Mouse (Mus musculus) CH12.LX (cell line): Measurements from ENCODE around the gene Sh3d21. TPM values are rescaled to one million over a fixed set of nuclear protein-coding genes. Genes with fewer than 3 reads are reported as not detected.

ENCODE experiments used
- DNase-seq: peaks from one replicate; pipeline ENCODE4 v3.0.0-alpha.2; 2013; ENCODE audit errors: extremely low read depth
- H3K27ac ChIP-seq: 2 replicates; pipeline ENCODE4 v1.5.1; 2012; ENCODE audit warnings: low read depth, mild to moderate bottlenecking, control low read depth, moderate library complexity; ENCODE audit not compliant: insufficient read depth
- H3K27me3 ChIP-seq: replicated peaks from 2 replicates; pipeline ENCODE3; 2012; ENCODE audit warnings: inconsistent platforms
- H3K36me3 ChIP-seq, 2 experiments: replicated peaks in 1 of 2; 2 replicates each; pipeline versions ENCODE3 to v1.6.1; 2012; ENCODE audit warnings: inconsistent platforms in 1 of 2, low read length in 1 of 2, mild to moderate bottlenecking in 1 of 2, mixed read lengths in 1 of 2, moderate library complexity in 1 of 2; ENCODE audit not compliant: control insufficient read depth in 1 of 2, insufficient read depth in 1 of 2
- H3K4me1 ChIP-seq, 2 experiments: 2 replicates each; pipeline ENCODE4 v1.6.1; 2012; ENCODE audit warnings: inconsistent platforms in 1 of 2, moderate library complexity in 1 of 2; ENCODE audit not compliant: insufficient read depth in 2 of 2, control insufficient read depth in 1 of 2
- H3K4me2 ChIP-seq: 2 replicates; pipeline ENCODE4 v1.6.1; 2012; ENCODE audit warnings: low read depth, mild to moderate bottlenecking, control low read depth; ENCODE audit not compliant: poor library complexity, insufficient read depth, severe bottlenecking
- H3K4me3 ChIP-seq, 3 experiments: fragments of 150-350 bp in 1 of 3; sonication (generic) in 1 of 3; replicated peaks in 1 of 3; 2 replicates each; pipeline versions ENCODE3 to v1.5.1; 2011 to 2012; ENCODE audit warnings: low read depth in 2 of 3, low read length in 2 of 3, mild to moderate bottlenecking in 2 of 3, moderate library complexity in 2 of 3, control low read depth in 1 of 3, improper control_type of control experiment in 1 of 3, inconsistent platforms in 1 of 3, mixed read lengths in 1 of 3; ENCODE audit not compliant: poor library complexity in 1 of 3
- H3K79me2 ChIP-seq: replicated peaks from 2 replicates; pipeline ENCODE4 v1.6.1; 2012; ENCODE audit warnings: mild to moderate bottlenecking, moderate library complexity; ENCODE audit not compliant: control insufficient read depth, poor library complexity, insufficient read depth, severe bottlenecking; ENCODE audit errors: extremely low read depth
- H3K9ac ChIP-seq: 2 replicates; pipeline ENCODE4 v1.6.1; 2012; ENCODE audit warnings: low read depth, mild to moderate bottlenecking, control low read depth, moderate library complexity; ENCODE audit not compliant: insufficient read depth
- H3K9me3 ChIP-seq: replicated peaks from 2 replicates; pipeline ENCODE3; 2012; ENCODE audit warnings: low read length, inconsistent platforms, mixed read lengths
- BHLHE40 ChIP-seq: IDR thresholded peaks from 2 replicates; pipeline ENCODE4 v1.6.1; 2011; ENCODE audit warnings: mild to moderate bottlenecking, low read depth, low read length, improper control_type of control experiment
- CHD2 ChIP-seq: IDR thresholded peaks from 2 replicates; pipeline ENCODE4 v1.6.1; 2011; ENCODE audit warnings: low read length, improper control_type of control experiment
- CTCF ChIP-seq, 2 experiments: IDR thresholded peaks in 1 of 2; conservative IDR thresholded peaks in 1 of 2; 2 replicates each; pipeline ENCODE4 v1.5.1; 2011 to 2012; ENCODE audit warnings: low read depth in 2 of 2, low read length in 2 of 2, improper control_type of control experiment in 1 of 2, inconsistent platforms in 1 of 2, mild to moderate bottlenecking in 1 of 2, moderate library complexity in 1 of 2
- E2F4 ChIP-seq: IDR thresholded peaks from 2 replicates; pipeline ENCODE4 v1.6.1; 2011; ENCODE audit warnings: low read depth, low read length, improper control_type of control experiment; ENCODE audit not compliant: insufficient replicate concordance
- ELF1 ChIP-seq: IDR thresholded peaks from 2 replicates; pipeline ENCODE4 v1.6.1; 2014; ENCODE audit warnings: low read depth, mild to moderate bottlenecking, inconsistent platforms, low read length, improper control_type of control experiment
- GABPA ChIP-seq: IDR thresholded peaks from 2 replicates; pipeline ENCODE4 v1.6.1; 2012; ENCODE audit warnings: low read depth, low read length, improper control_type of control experiment, inconsistent platforms; ENCODE audit not compliant: insufficient replicate concordance
- HCFC1 ChIP-seq: IDR thresholded peaks from 2 replicates; pipeline ENCODE4 v1.6.1; 2012; ENCODE audit warnings: low read depth, mild to moderate bottlenecking, inconsistent platforms, low read length, improper control_type of control experiment
- IRF4 ChIP-seq: IDR thresholded peaks from 2 replicates; pipeline ENCODE4 v1.6.1; 2014; ENCODE audit warnings: low read depth, mild to moderate bottlenecking, inconsistent platforms, low read length, improper control_type of control experiment
- JUND ChIP-seq: conservative IDR thresholded peaks from 2 replicates; pipeline ENCODE4 v1.6.1; 2011; ENCODE audit warnings: low read depth, low read length, improper control_type of control experiment
- KAT2A ChIP-seq: IDR thresholded peaks from 2 replicates; pipeline ENCODE4 v1.6.1; 2012; ENCODE audit warnings: low read length, improper control_type of control experiment, inconsistent platforms; ENCODE audit not compliant: insufficient replicate concordance
- MAZ ChIP-seq: IDR thresholded peaks from 2 replicates; pipeline ENCODE4 v1.6.1; 2012; ENCODE audit warnings: low read depth, mild to moderate bottlenecking, inconsistent platforms, low read length, improper control_type of control experiment, moderate library complexity
- MEF2A ChIP-seq: IDR thresholded peaks from 2 replicates; pipeline ENCODE4 v1.6.1; 2014; ENCODE audit warnings: low read depth, mild to moderate bottlenecking, inconsistent platforms, low read length, improper control_type of control experiment, borderline replicate concordance
- MXI1 ChIP-seq: IDR thresholded peaks from 2 replicates; pipeline ENCODE4 v1.6.1; 2011; ENCODE audit warnings: mild to moderate bottlenecking, low read depth, low read length, improper control_type of control experiment
- MYC ChIP-seq: IDR thresholded peaks from 2 replicates; pipeline ENCODE4 v1.6.1; 2011; ENCODE audit warnings: low read depth, mild to moderate bottlenecking, improper control_type of control experiment, low read length
- NELFE ChIP-seq: IDR thresholded peaks from 2 replicates; pipeline ENCODE4 v1.6.1; 2011; ENCODE audit warnings: low read depth, low read length, improper control_type of control experiment
- POLR2AphosphoS2 ChIP-seq: IDR thresholded peaks from 2 replicates; pipeline ENCODE4 v1.6.1; 2011; ENCODE audit warnings: low read depth, low read length, improper control_type of control experiment
- RCOR1 ChIP-seq: conservative IDR thresholded peaks from 2 replicates; pipeline ENCODE4 v1.6.1; 2012; ENCODE audit warnings: low read depth, mild to moderate bottlenecking, inconsistent platforms, low read length, improper control_type of control experiment
- TCF12 ChIP-seq: IDR thresholded peaks from 2 replicates; pipeline ENCODE4 v1.6.1; 2014; ENCODE audit warnings: low read depth, mild to moderate bottlenecking, inconsistent platforms, low read length, improper control_type of control experiment
- USF2 ChIP-seq: conservative IDR thresholded peaks from 2 replicates; pipeline ENCODE4 v1.6.1; 2011; ENCODE audit warnings: low read depth, low read length, improper control_type of control experiment
- ZC3H11A ChIP-seq: IDR thresholded peaks from 2 replicates; pipeline ENCODE4 v1.6.1; 2012; ENCODE audit warnings: low read depth, mild to moderate bottlenecking, inconsistent platforms, low read length, improper control_type of control experiment
- ZKSCAN1 ChIP-seq: IDR thresholded peaks from 2 replicates; pipeline ENCODE4 v1.6.1; 2012; ENCODE audit warnings: low read depth, inconsistent platforms, low read length, improper control_type of control experiment, borderline replicate concordance
- ZMIZ1 ChIP-seq: IDR thresholded peaks from 2 replicates; pipeline ENCODE4 v1.6.1; 2012; ENCODE audit warnings: low read depth, mild to moderate bottlenecking, inconsistent platforms, low read length, improper control_type of control experiment
- dilution Hi-C: fragments of 300-500 bp; cut with MboI; formaldehyde crosslinking; loops from 2 replicates; pipeline ENCODE4 v1.14.3; 2020; ENCODE audit warnings: low sequenced_read_pairs; ENCODE audit not compliant: extremely low pct_unique_long_range_greater_than_20kb, extremely low pct_ligation_motif_present
- in situ Hi-C: fragments of 300-500 bp; cut with MboI; formaldehyde crosslinking; loops from 3 replicates; pipeline ENCODE4 v1.14.3; 2019; ENCODE audit warnings: low sequenced_read_pairs, low pct_ligation_motif_present, low pct_unique_long_range_greater_than_20kb, mixed read lengths
- polyA plus RNA-seq: library from polyadenylated mRNA; unstranded; fragments of >175 nt; gene quantifications from 2 replicates; pipeline ENCODE4 v1.2.1, GENCODE M21; 2012; ENCODE audit warnings: low read depth; ENCODE audit not compliant: insufficient read length
- total RNA-seq, 2 experiments: library from RNA; depleted of rRNA; stranded (reverse); fragments of 300-350 nt in 1 of 2; fragments of >200 nt in 1 of 2; gene quantifications; 2 replicates each; pipeline ENCODE4 v1.2.3; 2012 to 2014

The Sh3d21 gene
- total and polyA plus RNA-seq, 3 experiments: 0.21 to 0.46 (median 0.35) TPM

GRCm38 (mm10) chr4:126200656-126201055 is 37.4 kb upstream of the Sh3d21 start:
- Histone ChIP-seq H3K9ac (peak overlapping the region; percentile 93), H3K27me3 (no peaks in the 10 kb centered on the region), H3K36me3 (peaks cover 13 to 31% of the 10 kb centered on the region in 2 experiments), H3K27ac (peak overlapping the region; percentile 15; the same call in 1 of the 2 replicates), H3K4me1 (peaks cover 6 to 52% of the 10 kb centered on the region in 2 experiments), H3K4me3 (peak overlapping the region; percentile 71 to 87 (median 85)), H3K4me2 (peak overlapping the region; percentile 98), H3K79me2 (peaks cover 60% of the 10 kb centered on the region), H3K9me3 (no peaks in the 10 kb centered on the region)
- no peak for DNase-seq
- no peak for TF ChIP-seq MXI1
- TF ChIP-seq E2F4: no peak
- no peak for TF ChIP-seq JUND
- in situ Hi-C loops: no loop called here
- dilution Hi-C loops: no loop called here

- Histone ChIP-seq H3K27me3 (no peaks in the 10 kb centered on the region), H3K4me3 (peak overlapping the region; percentile 71 to 87 (median 85)), H3K27ac (no peak overlapping the region), H3K79me2 (peaks cover 66% of the 10 kb centered on the region), H3K9me3 (no peaks in the 10 kb centered on the region), H3K4me2 (peak overlapping the region; percentile 98)
- in situ Hi-C loops: no loop called here
- dilution Hi-C loops: no loop called here
- TF ChIP-seq JUND (no peak), MEF2A (no peak), CHD2 (no peak), ZC3H11A (no peak), RCOR1 (no peak), ZKSCAN1 (no peak), CTCF (conservative IDR thresholded peaks at IDR 0.05 in 1 of 2, IDR thresholded peaks at IDR 0.05 in 1 of 2; ENCODE audit: low read depth in 2 of 2, low read length in 2 of 2) (no peak), KAT2A (no peak)
- TF ChIP-seq, all 38 proteins: peak for 0
- no peak for DNase-seq
- Histone ChIP-seq H3K4me1 (peaks cover 6 to 52% of the 10 kb centered on the region in 2 experiments), H3K36me3 (peaks cover 13 to 32% of the 10 kb centered on the region in 2 experiments), H3K9ac (peak overlapping the region; percentile 93)
Observed at GRCm38 (mm10) chr4:126200036-126200435, 36.7 kb upstream of the Sh3d21 start.

GRCm38 (mm10) chr4:126199556-126199955 is 36.3 kb upstream of the Sh3d21 start:
- TF ChIP-seq IRF4: no peak
- TF ChIP-seq USF2: no peak
- TF ChIP-seq GABPA: no peak
- TF ChIP-seq POLR2AphosphoS2: no peak
- no peak for TF ChIP-seq ZMIZ1
- no peak for TF ChIP-seq ZC3H11A
- TF ChIP-seq BHLHE40: no peak
- no peak for TF ChIP-seq E2F4
- TF ChIP-seq TCF12: no peak
- no peak for TF ChIP-seq ELF1
- TF ChIP-seq NELFE: no peak
- no peak for TF ChIP-seq MYC
- TF ChIP-seq HCFC1: no peak
- TF ChIP-seq MAZ: no peak
- H3K4me1 ChIP-seq: peaks cover 6 to 49% of the 10 kb centered on the region in 2 experiments

More at GRCm38 (mm10) chr4:126199556-126199955, 36.3 kb upstream of the Sh3d21 start:
- H3K4me3 ChIP-seq: peak overlapping the region; percentile 66 to 87 (median 71)
- in situ Hi-C loops: no loop called here
- DNase-seq: no peak
- peak overlapping the region; percentile 98 for H3K4me2 ChIP-seq
- dilution Hi-C loops: no loop called here
- H3K9ac ChIP-seq: peak overlapping the region; percentile 93
- H3K36me3 ChIP-seq: peaks cover 16 to 37% of the 10 kb centered on the region in 2 experiments
- no peaks in the 10 kb centered on the region for H3K9me3 ChIP-seq
- H3K79me2 ChIP-seq: peaks cover 71% of the 10 kb centered on the region
- no peaks in the 10 kb centered on the region for H3K27me3 ChIP-seq
- peak overlapping the region; percentile 47; the same call in 1 of the 2 replicates for H3K27ac ChIP-seq
